Mouse (Mus musculus) pancreas, adult 10 weeks (tissue): ENCODE data around the gene Ak8. TPM values are rescaled to one million over a fixed set of nuclear protein-coding genes. Genes with fewer than 3 reads are reported as not detected.

Experiments used
- polyA plus RNA-seq: library from polyadenylated mRNA; stranded (reverse); fragments of 350-450 nt; fragmentation: Illumina TruSeq; extraction: RNeasy Lipid Tissue Mini Kit (QIAGEN cat#74804); gene quantifications from one replicate; pipeline ENCODE4 v1.2.3, GENCODE M21; 2015; ENCODE audit warnings: low read depth, low replicate concordance; ENCODE audit not compliant: insufficient read depth

The Ak8 gene
- polyA plus RNA-seq: not detected

GRCm38 (mm10) chr2:28699361-28700335, at the start of gene Ak8, which contains the start of gene Spaca9:
TSS of gene Ak8 (plus strand) at chr2:28700164.
TSS of gene Spaca9 (minus strand) at chr2:28699727.

GRCm38 (mm10) chr2:28840222-28840951, 140.4 kb downstream of the Ak8 start, which contains the start of the genes Gtf3c4 and Ddx31:
TSS of gene Gtf3c4 (minus strand) at chr2:28840360.
TSS of gene Ddx31 (plus strand) at chr2:28840406.

Other genes starting within 250 kb of the Ak8 start
- gene 1700007K13Rik, start 233.8 kb upstream of the Ak8 start, polyA plus RNA-seq: not detected
- 7.0 TPM for gene Mrps2, start 232.1 kb upstream of the Ak8 start, polyA plus RNA-seq
- gene Gbgt1, start 203.3 kb upstream of the Ak8 start, polyA plus RNA-seq: 1.9 TPM
- gene Gm10134, start 194.1 kb upstream of the Ak8 start, polyA plus RNA-seq: 6.6 TPM
- 11.4 TPM for gene Ralgds, start 187.0 kb upstream of the Ak8 start, polyA plus RNA-seq
- gene Cel, start 136.8 kb upstream of the Ak8 start, polyA plus RNA-seq: 9,434 TPM
- gene Gtf3c5, start 116.4 kb upstream of the Ak8 start, polyA plus RNA-seq: 23.0 TPM
- gene Gfi1b, start 78.2 kb upstream of the Ak8 start, polyA plus RNA-seq: not detected
- 4.7 TPM for gene Tsc1, start 58.9 kb upstream of the Ak8 start, polyA plus RNA-seq
- not detected for gene Spaca9, start 437 bp upstream of the Ak8 start, polyA plus RNA-seq
- gene Gtf3c4, start 140.2 kb downstream of the Ak8 start, polyA plus RNA-seq: 2.2 TPM
- gene Ddx31, start 140.2 kb downstream of the Ak8 start, polyA plus RNA-seq: 2.7 TPM
- not detected for gene Barhl1, start 216.5 kb downstream of the Ak8 start, polyA plus RNA-seq